Mouse (Mus musculus) granulocyte monocyte progenitor cell, adult 5-6 weeks (primary cell): ENCODE measurements around the gene Tnfaip2. TPM values are rescaled to one million over a fixed set of nuclear protein-coding genes. Genes with fewer than 3 reads are reported as not detected.
A peak's percentile ranks its signal among the peaks of the same experiment; 100 is the strongest.

Experiments
- ATAC-seq: replicated peaks from 2 replicates; pipeline ENCODE4 v1.8.0; 2016; ENCODE audit warnings: mild to moderate bottlenecking, moderate TSS enrichment, inconsistent platforms; ENCODE audit not compliant: poor library complexity, severe bottlenecking
- total RNA-seq, 2 experiments: library from RNA; stranded (forward) in 1 of 2; stranded (reverse) in 1 of 2; fragments of 200-712, 200-1000 nt in 1 of 2; fragments of >200 nt in 1 of 2; fragmentation: Nextera tagmentation in 1 of 2; gene quantifications; 2 replicates each; pipeline ENCODE4 v1.2.3; 2014 to 2017

The Tnfaip2 gene
- total RNA-seq, 2 experiments from 2014 or later = 28.6 to 56.1 TPM

- peak; percentile 43 for ATAC-seq
These were observed 1.9 kb downstream of the Tnfaip2 start for GRCm38 (mm10) chr12:111443921-111444831.

GRCm38 (mm10) chr12:111445161-111445889 lies 3.1 kb downstream of the Tnfaip2 start:
- no peak for ATAC-seq

- ATAC-seq = no peak
These were observed 3.8 kb downstream of the Tnfaip2 start for GRCm38 (mm10) chr12:111445890-111446613.

- no peak for ATAC-seq
These were observed 4.5 kb downstream of the Tnfaip2 start for GRCm38 (mm10) chr12:111446745-111447144.

GRCm38 (mm10) chr12:111447350-111447749 lies 5.1 kb downstream of the Tnfaip2 start:
- no peak for ATAC-seq

- no peak for ATAC-seq
These were observed 5.9 kb downstream of the Tnfaip2 start for GRCm38 (mm10) chr12:111447898-111448760.

- ATAC-seq = peak; percentile 64
These were observed 6.8 kb downstream of the Tnfaip2 start for GRCm38 (mm10) chr12:111448931-111449705.

GRCm38 (mm10) chr12:111450359-111450758 lies 8.1 kb downstream of the Tnfaip2 start:
- no peak for ATAC-seq

- ATAC-seq = no peak
These were observed 9.3 kb downstream of the Tnfaip2 start for GRCm38 (mm10) chr12:111451561-111451960.

- peak; percentile 22; the same call in 1 of the 2 replicates for ATAC-seq
These were observed 11.8 kb downstream of the Tnfaip2 start for GRCm38 (mm10) chr12:111454021-111454420.

GRCm38 (mm10) chr12:111454543-111455280 lies 12.4 kb downstream of the Tnfaip2 start:
- no peak for ATAC-seq

GRCm38 (mm10) chr12:111455311-111455846 lies 13.1 kb downstream of the Tnfaip2 start:
- no peak for ATAC-seq

- no peak for ATAC-seq
These were observed 13.6 kb downstream of the Tnfaip2 start for GRCm38 (mm10) chr12:111455860-111456259.

GRCm38 (mm10) chr12:111457742-111458141 lies 15.5 kb downstream of the Tnfaip2 start:
- ATAC-seq = no peak

- ATAC-seq = no peak
These were observed 21.3 kb downstream of the Tnfaip2 start for GRCm38 (mm10) chr12:111463570-111463969.

GRCm38 (mm10) chr12:111466369-111466768 lies 24.1 kb downstream of the Tnfaip2 start:
- ATAC-seq = no peak

GRCm38 (mm10) chr12:111468206-111468605 lies 25.9 kb downstream of the Tnfaip2 start:
- no peak for ATAC-seq

GRCm38 (mm10) chr12:111469507-111469906 lies 27.2 kb downstream of the Tnfaip2 start:
- ATAC-seq = peak; percentile 74
